Mouse (Mus musculus): ENCODE measurements around the gene Lce1e. TPM values are rescaled to one million over a fixed set of nuclear protein-coding genes. Genes with fewer than 3 reads are reported as not detected.

Lce1e gene
- total RNA-seq (2014; rRNA removed) (not detected in 2 replicates), polyA plus RNA-seq (2012; rRNA removed) (not detected in 2 replicates)

DNA sequence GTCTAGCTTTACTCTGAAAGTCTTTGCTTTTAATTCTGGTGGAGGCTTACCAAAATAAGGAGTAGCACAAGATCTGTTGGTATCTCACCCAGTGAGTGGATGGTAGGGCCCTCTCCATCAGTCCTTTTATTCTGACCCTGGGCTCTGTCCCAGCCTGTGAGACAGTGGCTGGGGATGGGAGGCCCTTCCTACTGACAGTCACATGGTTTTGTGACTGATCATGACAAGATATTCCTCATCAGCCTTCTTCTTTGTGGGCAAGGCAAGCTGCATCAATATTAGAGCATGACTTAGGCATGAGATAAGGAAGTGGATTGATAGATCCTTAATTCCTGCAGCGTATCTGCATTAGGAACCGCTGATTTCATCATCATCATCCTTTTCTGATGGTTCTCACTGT is at the start of gene Lce1e:
Lce1e (minus strand) TSS at position 101 of the 400 bp plus-strand sequence.
- H3K27me3 ChIP-seq (ENCODE audit: control insufficient read depth, insufficient read depth, low read length), result no peaks in the 10 kb centered on the region
- H3K27ac ChIP-seq (replicated peaks; ENCODE audit: insufficient read depth, low read depth, low read length), result no peak within 1 kb of the TSS
- H3K9ac ChIP-seq (ENCODE audit: low read depth, low read length), result no peak within 1 kb of the TSS
- no peak for DNase-seq (ENCODE audit: extremely low read depth, low read depth, low spot score)
- no peaks in the 10 kb centered on the region for H3K79me2 ChIP-seq (ENCODE audit: control insufficient read depth, insufficient read depth, low read length)
- no peak within 1 kb of the TSS for H3K4me3 ChIP-seq (ENCODE audit: insufficient read depth, low read depth, low read length)
- TF ChIP-seq POLR2A (IDR thresholded peaks at IDR 0.05; ENCODE audit: extremely low read depth, insufficient read depth, low read length), result no peak
- TF ChIP-seq CTCF (IDR thresholded peaks at IDR 0.05; ENCODE audit: low read depth, low read length), result no peak
- no peaks in the 10 kb centered on the region for H3K36me3 ChIP-seq (ENCODE audit: control insufficient read depth, insufficient read depth, low read length)
- H3K4me1 ChIP-seq (ENCODE audit: control insufficient read depth, insufficient read depth, low read length), result no peaks in the 10 kb centered on the region
- 74% methylated on average over 2 of the region's 2 CpGs for WGBS

DNA sequence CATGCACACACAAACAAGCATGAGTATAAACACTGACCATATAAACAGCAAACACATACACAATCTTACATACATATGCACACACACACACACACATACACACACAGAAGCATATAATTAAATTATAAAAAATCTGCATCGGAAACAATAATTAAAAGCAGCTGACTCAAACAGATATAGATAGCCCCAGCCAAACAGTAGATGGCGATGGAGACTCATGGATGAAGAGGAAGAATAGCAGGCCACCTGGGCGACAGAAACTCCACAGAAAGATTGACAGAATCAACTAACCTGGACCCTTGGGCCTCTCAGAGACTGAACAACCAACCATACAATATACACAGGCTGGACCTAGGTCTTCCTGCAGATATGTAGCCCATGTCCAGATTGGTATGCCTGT is 44.3 kb upstream of the Lce1e start:
- TF ChIP-seq CTCF (IDR thresholded peaks at IDR 0.05; ENCODE audit: low read depth, low read length) (no peak), POLR2A (IDR thresholded peaks at IDR 0.05; ENCODE audit: extremely low read depth, insufficient read depth, low read length) (no peak)
- H3K4me3 ChIP-seq (ENCODE audit: insufficient read depth, low read depth, low read length), result no peak overlapping the region
- 33% methylated on average over 3 of the region's 3 CpGs for WGBS

DNA sequence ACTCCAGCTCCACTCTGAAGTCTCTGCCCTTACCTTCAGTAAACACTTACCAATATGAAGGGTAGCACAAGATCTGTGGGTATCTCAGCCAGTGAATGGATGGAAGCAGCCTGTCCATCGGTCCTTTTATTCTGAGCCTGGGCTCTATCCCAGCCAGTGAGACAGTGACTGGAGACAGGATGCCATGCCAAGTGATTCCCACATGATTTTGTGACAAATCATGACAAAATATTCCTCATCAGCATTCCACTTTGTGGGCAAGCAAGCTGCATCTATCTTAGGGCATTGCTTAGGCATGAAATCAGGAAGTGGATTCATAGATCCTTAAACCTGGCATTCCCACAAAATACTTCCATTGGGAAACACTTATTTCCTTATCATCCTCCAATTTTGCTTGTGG is 43.4 kb upstream of the Lce1e start, which contains the start of gene Lce1g:
Lce1g (minus strand) TSS at position 101 of the 400 bp plus-strand sequence.
- no peak for TF ChIP-seq POLR2A (IDR thresholded peaks at IDR 0.05; ENCODE audit: extremely low read depth, insufficient read depth, low read length)
- TF ChIP-seq CTCF (IDR thresholded peaks at IDR 0.05; ENCODE audit: low read depth, low read length), result no peak

More for the DNA sequence above, 44.3 kb upstream of the Lce1e start:
- no peaks in the 10 kb centered on the region for H3K79me2 ChIP-seq (ENCODE audit: control insufficient read depth, insufficient read depth, low read length)
- no peak overlapping the region for H3K9ac ChIP-seq (ENCODE audit: low read depth, low read length)
- H3K36me3 ChIP-seq (ENCODE audit: control insufficient read depth, insufficient read depth, low read length), result no peaks in the 10 kb centered on the region
- H3K4me1 ChIP-seq (ENCODE audit: control insufficient read depth, insufficient read depth, low read length), result no peaks in the 10 kb centered on the region
- DNase-seq (ENCODE audit: extremely low read depth, low read depth, low spot score), result no peak
- no peaks in the 10 kb centered on the region for H3K27me3 ChIP-seq (ENCODE audit: control insufficient read depth, insufficient read depth, low read length)
- no peak overlapping the region for H3K27ac ChIP-seq (replicated peaks; ENCODE audit: insufficient read depth, low read depth, low read length)

GRCm38 (mm10) chr3:92738996-92739395 is 30.1 kb upstream of the Lce1e start, which contains the start of gene Gm38119:
Gm38119 (minus strand) TSS chr3:92739096.
- H3K4me3 ChIP-seq (ENCODE audit: insufficient read depth, low read depth, low read length), result no peak within 1 kb of the TSS
- no peak for DNase-seq (ENCODE audit: extremely low read depth, low read depth, low spot score)
- no peak within 1 kb of the TSS for H3K9ac ChIP-seq (ENCODE audit: low read depth, low read length)
- H3K79me2 ChIP-seq (ENCODE audit: control insufficient read depth, insufficient read depth, low read length), result no peaks in the 10 kb centered on the region
- WGBS, result 59% methylated on average over 1 of the region's 1 CpGs
- H3K27me3 ChIP-seq (ENCODE audit: control insufficient read depth, insufficient read depth, low read length), result no peaks in the 10 kb centered on the region
- TF ChIP-seq CTCF (IDR thresholded peaks at IDR 0.05; ENCODE audit: low read depth, low read length) (no peak), POLR2A (IDR thresholded peaks at IDR 0.05; ENCODE audit: extremely low read depth, insufficient read depth, low read length) (no peak)
- no peaks in the 10 kb centered on the region for H3K36me3 ChIP-seq (ENCODE audit: control insufficient read depth, insufficient read depth, low read length)
- no peak within 1 kb of the TSS for H3K27ac ChIP-seq (replicated peaks; ENCODE audit: insufficient read depth, low read depth, low read length)
- no peaks in the 10 kb centered on the region for H3K4me1 ChIP-seq (ENCODE audit: control insufficient read depth, insufficient read depth, low read length)

More for the DNA sequence above, 43.4 kb upstream of the Lce1e start, which contains the start of gene Lce1g:
- H3K79me2 ChIP-seq (ENCODE audit: control insufficient read depth, insufficient read depth, low read length), result no peaks in the 10 kb centered on the region
- no peaks in the 10 kb centered on the region for H3K27me3 ChIP-seq (ENCODE audit: control insufficient read depth, insufficient read depth, low read length)
- no peaks in the 10 kb centered on the region for H3K36me3 ChIP-seq (ENCODE audit: control insufficient read depth, insufficient read depth, low read length)
- 82% methylated on average over 1 of the region's 1 CpGs for WGBS
- H3K4me3 ChIP-seq (ENCODE audit: insufficient read depth, low read depth, low read length), result no peak within 1 kb of the TSS
- H3K27ac ChIP-seq (replicated peaks; ENCODE audit: insufficient read depth, low read depth, low read length), result no peak within 1 kb of the TSS
- DNase-seq (ENCODE audit: extremely low read depth, low read depth, low spot score), result no peak
- H3K4me1 ChIP-seq (ENCODE audit: control insufficient read depth, insufficient read depth, low read length), result no peaks in the 10 kb centered on the region
- no peak within 1 kb of the TSS for H3K9ac ChIP-seq (ENCODE audit: low read depth, low read length)

GRCm38 (mm10) chr3:92722631-92723030 is 13.8 kb upstream of the Lce1e start:
- no peaks in the 10 kb centered on the region for H3K4me1 ChIP-seq (ENCODE audit: control insufficient read depth, insufficient read depth, low read length)
- H3K36me3 ChIP-seq (ENCODE audit: control insufficient read depth, insufficient read depth, low read length), result no peaks in the 10 kb centered on the region
- no peaks in the 10 kb centered on the region for H3K27me3 ChIP-seq (ENCODE audit: control insufficient read depth, insufficient read depth, low read length)
- WGBS, result 84% methylated on average over 5 of the region's 5 CpGs
- H3K27ac ChIP-seq (replicated peaks; ENCODE audit: insufficient read depth, low read depth, low read length), result no peak overlapping the region
- no peaks in the 10 kb centered on the region for H3K79me2 ChIP-seq (ENCODE audit: control insufficient read depth, insufficient read depth, low read length)
- DNase-seq (ENCODE audit: extremely low read depth, low read depth, low spot score), result no peak
- no peak overlapping the region for H3K4me3 ChIP-seq (ENCODE audit: insufficient read depth, low read depth, low read length)
- no peak overlapping the region for H3K9ac ChIP-seq (ENCODE audit: low read depth, low read length)
- TF ChIP-seq POLR2A (IDR thresholded peaks at IDR 0.05; ENCODE audit: extremely low read depth, insufficient read depth, low read length), result no peak
- no peak for TF ChIP-seq CTCF (IDR thresholded peaks at IDR 0.05; ENCODE audit: low read depth, low read length)

DNA sequence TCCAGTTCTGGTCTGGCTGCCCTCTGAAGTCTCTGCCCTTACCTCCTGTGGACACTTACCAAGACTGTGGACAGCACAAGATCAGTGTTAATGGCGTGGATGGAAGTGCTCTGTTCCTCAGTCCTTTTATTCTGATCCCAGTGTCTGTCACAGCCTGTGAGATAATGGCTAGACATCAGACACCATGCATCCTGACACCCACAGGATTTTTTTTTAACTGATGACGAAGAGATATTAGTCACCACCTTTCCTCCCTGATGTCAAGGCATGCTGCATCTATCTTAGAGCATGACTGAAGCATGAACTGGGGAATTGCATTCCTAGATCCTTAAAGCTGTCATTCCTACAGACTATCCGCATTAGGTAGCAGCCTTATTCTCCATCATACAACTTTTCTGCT is 11.4 kb upstream of the Lce1e start, which contains the start of gene Lce1f:
Lce1f (minus strand) TSS at position 101 of the 400 bp plus-strand sequence.
- Histone ChIP-seq H3K27ac (replicated peaks; ENCODE audit: insufficient read depth, low read depth, low read length) (no peak within 1 kb of the TSS), H3K27me3 (ENCODE audit: control insufficient read depth, insufficient read depth, low read length) (no peaks in the 10 kb centered on the region), H3K36me3 (ENCODE audit: control insufficient read depth, insufficient read depth, low read length) (no peaks in the 10 kb centered on the region), H3K79me2 (ENCODE audit: control insufficient read depth, insufficient read depth, low read length) (no peaks in the 10 kb centered on the region), H3K9ac (ENCODE audit: low read depth, low read length) (no peak within 1 kb of the TSS), H3K4me3 (ENCODE audit: insufficient read depth, low read depth, low read length) (no peak within 1 kb of the TSS), H3K4me1 (ENCODE audit: control insufficient read depth, insufficient read depth, low read length) (no peaks in the 10 kb centered on the region)
- TF ChIP-seq POLR2A (IDR thresholded peaks at IDR 0.05; ENCODE audit: extremely low read depth, insufficient read depth, low read length) (no peak), CTCF (IDR thresholded peaks at IDR 0.05; ENCODE audit: low read depth, low read length) (no peak)
- WGBS, result 74% methylated on average over 3 of the region's 3 CpGs
- DNase-seq (ENCODE audit: extremely low read depth, low read depth, low spot score), result no peak
